Mouse (Mus musculus) heart, adult 2 months (tissue): ENCODE results near the gene Wdr49.

Experiments used
- CTCF ChIP-seq: fragments of 200-600 bp; IDR thresholded peaks from 2 replicates; pipeline ENCODE4 v1.8.1; 2022; ENCODE audit warnings: antibody characterized with exemption, mild to moderate bottlenecking, moderate library complexity
- POLR2A ChIP-seq: fragments of 200-500 bp; IDR thresholded peaks from 2 replicates; pipeline ENCODE4 v1.6.1; 2011; ENCODE audit warnings: mild to moderate bottlenecking, low read depth, low read length, control low read depth; ENCODE audit not compliant: insufficient read depth

DNA sequence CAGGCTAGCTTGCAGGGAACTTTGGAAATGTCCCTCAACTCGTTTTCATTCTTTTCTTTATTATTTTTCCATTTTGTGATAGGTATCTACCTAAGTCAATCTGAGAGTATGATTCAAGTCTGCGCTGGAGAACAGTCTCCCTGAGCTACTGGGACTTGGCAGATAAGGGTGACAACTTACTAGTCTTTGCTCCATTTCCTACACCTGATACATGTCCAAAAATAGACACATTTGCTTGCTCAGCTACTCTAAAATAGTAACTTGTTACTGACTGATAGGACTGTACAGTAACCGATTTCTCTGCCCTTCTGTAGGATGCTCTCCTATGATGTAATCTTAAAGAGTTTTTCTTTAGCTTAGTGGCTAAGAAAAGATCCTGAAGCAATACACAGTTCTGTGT lies 87.5 kb downstream of the Wdr49 start:
- TF ChIP-seq CTCF (no peak), POLR2A (no peak)
